Mouse (Mus musculus) left cerebral cortex, adult 11 months (tissue): ENCODE measurements around the gene Agbl4.

Experiments
- DNase-seq: peaks from one replicate; pipeline ENCODE4 v3.0.0; 2022; ENCODE audit warnings: low spot score

Agbl4 gene

GRCm38 (mm10) chr4:111280936-111281335 is 883.5 kb downstream of the Agbl4 start:
- DNase-seq = no peak

GRCm38 (mm10) chr4:111281836-111282235 is 884.4 kb downstream of the Agbl4 start:
- DNase-seq = peak; percentile 26

- DNase-seq = no peak
Measured at GRCm38 (mm10) chr4:111284625-111285024, 887.2 kb downstream of the Agbl4 start.

GRCm38 (mm10) chr4:111294528-111295241 is 897.2 kb downstream of the Agbl4 start:
- DNase-seq = no peak

- no peak for DNase-seq
Measured at GRCm38 (mm10) chr4:111306518-111306917, 909.1 kb downstream of the Agbl4 start.

GRCm38 (mm10) chr4:111307166-111307565 is 909.7 kb downstream of the Agbl4 start:
- no peak for DNase-seq

GRCm38 (mm10) chr4:111307633-111308032 is 910.2 kb downstream of the Agbl4 start:
- DNase-seq = no peak

- no peak for DNase-seq
Measured at GRCm38 (mm10) chr4:111308572-111309288, 911.3 kb downstream of the Agbl4 start.

- DNase-seq = peak; percentile 72
Measured at GRCm38 (mm10) chr4:111327094-111327493, 929.6 kb downstream of the Agbl4 start.

GRCm38 (mm10) chr4:111327760-111328373 is 930.4 kb downstream of the Agbl4 start:
- peak; percentile 58 for DNase-seq

GRCm38 (mm10) chr4:111329501-111329900 is 932.0 kb downstream of the Agbl4 start:
- DNase-seq = no peak

GRCm38 (mm10) chr4:111332864-111333263 is 935.4 kb downstream of the Agbl4 start:
- no peak for DNase-seq

- DNase-seq = no peak
Measured at GRCm38 (mm10) chr4:111349965-111350364, 952.5 kb downstream of the Agbl4 start.

- DNase-seq = no peak
Measured at GRCm38 (mm10) chr4:111350615-111351525, 953.4 kb downstream of the Agbl4 start.

GRCm38 (mm10) chr4:111356584-111357115 is 959.2 kb downstream of the Agbl4 start:
- no peak for DNase-seq

- no peak for DNase-seq
Measured at GRCm38 (mm10) chr4:111357176-111357575, 959.7 kb downstream of the Agbl4 start.

- DNase-seq = no peak
Measured at GRCm38 (mm10) chr4:111364199-111364598, 966.7 kb downstream of the Agbl4 start.

GRCm38 (mm10) chr4:111367771-111368170 is 970.3 kb downstream of the Agbl4 start:
- DNase-seq = no peak

GRCm38 (mm10) chr4:111377159-111377558 is 979.7 kb downstream of the Agbl4 start:
- DNase-seq = no peak

GRCm38 (mm10) chr4:111378071-111378470 is 980.6 kb downstream of the Agbl4 start:
- DNase-seq = no peak

GRCm38 (mm10) chr4:111383101-111383500 is 985.6 kb downstream of the Agbl4 start:
- no peak for DNase-seq

- DNase-seq = no peak
Measured at GRCm38 (mm10) chr4:111390736-111391135, 993.3 kb downstream of the Agbl4 start.
